ENCODE assay signal across 19 mouse cellular contexts in the genomic region with DNA sequence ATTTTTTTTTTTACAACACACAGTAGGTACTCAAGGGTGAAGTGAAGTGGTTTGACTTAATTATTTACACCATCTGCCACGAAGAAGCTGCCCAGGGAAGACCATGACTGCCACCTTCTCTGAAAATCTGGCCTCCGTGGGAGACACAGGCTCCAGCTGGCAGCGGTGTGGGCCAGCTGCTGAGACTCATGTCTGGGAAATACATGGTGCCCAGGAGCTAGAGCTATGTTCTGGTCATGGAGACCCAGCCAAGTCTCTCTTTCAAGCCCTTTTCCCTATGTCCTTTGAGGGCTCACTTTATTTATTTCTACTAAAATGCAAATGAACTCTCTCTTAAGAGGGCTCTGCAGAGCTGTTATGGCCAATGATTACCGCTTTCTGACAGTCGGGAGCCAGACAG. TPM values are rescaled to one million over a fixed set of nuclear protein-coding genes. Genes with fewer than 3 reads are reported as not detected.
DNase-seq lines count a peak whose midpoint lies in the region; ATAC-seq lines count a peak whose summit lies in the region.
"Had no signal": no experiment of that assay in that cellular context is flagged by ENCODE, and none has a peak within 500 bp of the region (broad histone marks: within the 10 kb centered on the region; RNA-seq: fewer than 3 reads in every experiment).

No protein-coding gene starts in this region.

- H3K4me2 ChIP-seq in midbrain, embryonic 13.5 days (replicated peaks), result no peak overlapping the region
- no peak overlapping the region for H3K4me2 ChIP-seq in midbrain, embryonic 14.5 days (ENCODE audit: low read length)
- H3K4me2 ChIP-seq in hindbrain, embryonic 16.5 days (ENCODE audit: low read length), result no peak overlapping the region
- no peak overlapping the region for H3K4me2 ChIP-seq in neural tube, embryonic 15.5 days
- H3K4me2 ChIP-seq: heart, embryonic 13.5 days; liver, embryonic 11.5 days had no signal

- no peak overlapping the region for H3K9ac ChIP-seq in midbrain, embryonic 13.5 days (replicated peaks)
- H3K9ac ChIP-seq in midbrain, embryonic 14.5 days (replicated peaks; ENCODE audit: low read length), result no peak overlapping the region
- H3K9ac ChIP-seq in hindbrain, embryonic 16.5 days (ENCODE audit: low read depth, low read length), result no peak overlapping the region
- H3K9ac ChIP-seq in neural tube, embryonic 15.5 days (replicated peaks), result no peak overlapping the region
- H3K9ac ChIP-seq: heart, embryonic 13.5 days had no signal

- ATAC-seq in midbrain, embryonic 13.5 days, result 0 out of 2 replicates have a peak, but pooled peaks have one; percentile 6
- no peak for ATAC-seq in midbrain, embryonic 14.5 days (ENCODE audit: low FRiP score, low TSS enrichment)
- peak; percentile 55; the same call in 1 of the 2 replicates for ATAC-seq in hindbrain, embryonic 16.5 days
- ATAC-seq in neural tube, embryonic 15.5 days (ENCODE audit: low FRiP score), result peak; percentile 64

- 59% methylated on average over 5 of the region's 5 CpGs for WGBS in midbrain, embryonic 13.5 days
- WGBS in midbrain, embryonic 14.5 days, result 55% methylated on average over 5 of the region's 5 CpGs
- 49% methylated on average over 5 of the region's 5 CpGs for WGBS in hindbrain, embryonic 16.5 days
- WGBS in neural tube, embryonic 15.5 days, result 26% methylated on average over 5 of the region's 5 CpGs

- peak overlapping the region; percentile 22 for H3K27ac ChIP-seq in midbrain, embryonic 13.5 days
- no peak overlapping the region; the same call in 1 of the 2 replicates for H3K27ac ChIP-seq in midbrain, embryonic 14.5 days (replicated peaks; ENCODE audit: low read depth, low read length)
- H3K27ac ChIP-seq in hindbrain, embryonic 16.5 days (ENCODE audit: low read depth, low read length), result peak overlapping the region; percentile 51; the same call in 1 of the 2 replicates
- H3K27ac ChIP-seq in neural tube, embryonic 15.5 days (replicated peaks), result peak overlapping the region; percentile 68
- H3K27ac ChIP-seq: gastrocnemius, adult 2 months; heart, embryonic 13.5 days; left cerebral cortex, adult 2 months had no signal

- H3K27me3 ChIP-seq in midbrain, embryonic 13.5 days, result no peaks in the 10 kb centered on the region
- H3K27me3 ChIP-seq in midbrain, embryonic 14.5 days (ENCODE audit: control insufficient read depth, insufficient read depth, low read length), result no peaks in the 10 kb centered on the region
- no peaks in the 10 kb centered on the region for H3K27me3 ChIP-seq in hindbrain, embryonic 16.5 days (replicated peaks; ENCODE audit: control insufficient read depth, insufficient read depth, low read length)
- H3K27me3 ChIP-seq in neural tube, embryonic 15.5 days (replicated peaks), result no peaks in the 10 kb centered on the region
- H3K27me3 ChIP-seq: heart, embryonic 13.5 days had no signal

- peak; percentile 27 for DNase-seq in gastrocnemius, postnatal 14 days
- no peak for DNase-seq in gastrocnemius, postnatal 4 days (ENCODE audit: low spot score in 2 of 2)
- DNase-seq in midbrain, embryonic 14.5 days, result no peak
- DNase-seq in urinary bladder, postnatal 36 days (ENCODE audit: low spot score in 2 of 2), result no peak
- DNase-seq: adrenal gland, adult 2 months; gastrocnemius, adult 2 months; heart, adult 18-20 months; kidney, adult 8-10 months; kidney, postnatal 25 days; lung, adult 18-20 months; right cerebral cortex, postnatal 4 days had no signal

- H3K4me1 ChIP-seq in midbrain, embryonic 13.5 days (replicated peaks), result peaks cover 27% of the 10 kb centered on the region
- H3K4me1 ChIP-seq in midbrain, embryonic 14.5 days (ENCODE audit: control insufficient read depth, insufficient read depth, low read length), result peaks cover 2% of the 10 kb centered on the region
- H3K4me1 ChIP-seq in hindbrain, embryonic 16.5 days (ENCODE audit: control insufficient read depth, insufficient read depth, low read depth, low read length), result peaks cover 8% of the 10 kb centered on the region
- peaks cover 22% of the 10 kb centered on the region for H3K4me1 ChIP-seq in neural tube, embryonic 15.5 days
- H3K4me1 ChIP-seq: heart, embryonic 13.5 days had no signal

- peaks cover 24% of the 10 kb centered on the region for H3K36me3 ChIP-seq in midbrain, embryonic 13.5 days
- peaks cover 14% of the 10 kb centered on the region; the same call in 1 of the 2 replicates for H3K36me3 ChIP-seq in midbrain, embryonic 14.5 days (ENCODE audit: control insufficient read depth, insufficient read depth, low read length)
- H3K36me3 ChIP-seq in hindbrain, embryonic 16.5 days (ENCODE audit: control insufficient read depth, insufficient read depth, low read length), result 0 out of 2 replicates have a peak, but pooled peaks cover 2% of the 10 kb centered on the region
- H3K36me3 ChIP-seq in neural tube, embryonic 15.5 days, result no peaks in the 10 kb centered on the region
- H3K36me3 ChIP-seq: heart, embryonic 13.5 days had no signal

- intact Hi-C loops in gastrocnemius, postnatal 14 days (cut with DNase I; ENCODE audit: low total_unique reads), result no loop called here

- H3K4me3 ChIP-seq in midbrain, embryonic 13.5 days (replicated peaks), result no peak overlapping the region
- no peak overlapping the region for H3K4me3 ChIP-seq in midbrain, embryonic 14.5 days (replicated peaks; ENCODE audit: low read depth, low read length)
- H3K4me3 ChIP-seq in hindbrain, embryonic 16.5 days (ENCODE audit: low read length), result no peak overlapping the region
- H3K4me3 ChIP-seq in neural tube, embryonic 15.5 days (replicated peaks), result no peak overlapping the region
- H3K4me3 ChIP-seq: gastrocnemius, adult 2 months; heart, embryonic 13.5 days; left cerebral cortex, adult 2 months; megakaryocyte, embryonic 14.5 days; myocyte had no signal

- no peaks in the 10 kb centered on the region for H3K9me3 ChIP-seq in midbrain, embryonic 13.5 days
- no peaks in the 10 kb centered on the region for H3K9me3 ChIP-seq in midbrain, embryonic 14.5 days (ENCODE audit: control insufficient read depth, low read length)
- H3K9me3 ChIP-seq in hindbrain, embryonic 16.5 days (ENCODE audit: control insufficient read depth, low read length), result no peaks in the 10 kb centered on the region
- no peaks in the 10 kb centered on the region for H3K9me3 ChIP-seq in neural tube, embryonic 15.5 days (replicated peaks)
- H3K9me3 ChIP-seq: heart, embryonic 13.5 days; megakaryocyte, embryonic 14.5 days had no signal

RNA-seq across cellular contexts. Expression of gene Rab6b, which starts 41.7 kb away (rescaled TPM):
- under 1 TPM; 0.78 to 0.96 TPM for total RNA-seq in gastrocnemius, postnatal 14 days (2021)
- total RNA-seq in gastrocnemius, postnatal 4 days (2021), result 1 to 10 TPM; 1.7 to 2.6 TPM
- polyA plus RNA-seq in midbrain, embryonic 13.5 days (2015; fragmentation: Nextera tagmentation; extraction: Ambion mirVana), result 58.9 and 64.2 TPM in 2 replicates
- polyA plus RNA-seq in midbrain, embryonic 14.5 days (2014; fragmentation: Nextera tagmentation; extraction: Ambion mirVana), result 64.2 and 93.4 TPM in 2 replicates
- polyA plus RNA-seq in hindbrain, embryonic 16.5 days (2015; fragmentation: Nextera tagmentation; extraction: Ambion mirVana), result 137 and 140 TPM in 2 replicates
- 105 and 117 TPM in 2 replicates for polyA plus RNA-seq in neural tube, embryonic 15.5 days (2015; fragmentation: Nextera tagmentation; extraction: Ambion mirVana)

RNA-seq across cellular contexts. Expression of gene Srprb, which starts 48.7 kb away (rescaled TPM):
- total RNA-seq in gastrocnemius, postnatal 14 days (2021), result 10 to 100 TPM; 13.8 to 16.6 TPM
- total RNA-seq in gastrocnemius, postnatal 4 days (2021), result 10 to 100 TPM; 19.8 to 22.3 TPM
- polyA plus RNA-seq in midbrain, embryonic 13.5 days (2015; fragmentation: Nextera tagmentation; extraction: Ambion mirVana), result 49.3 and 55.1 TPM in 2 replicates
- 49.0 and 55.4 TPM in 2 replicates for polyA plus RNA-seq in midbrain, embryonic 14.5 days (2014; fragmentation: Nextera tagmentation; extraction: Ambion mirVana)
- polyA plus RNA-seq in hindbrain, embryonic 16.5 days (2015; fragmentation: Nextera tagmentation; extraction: Ambion mirVana), result 63.8 and 67.7 TPM in 2 replicates
- 58.5 and 60.9 TPM in 2 replicates for polyA plus RNA-seq in neural tube, embryonic 15.5 days (2015; fragmentation: Nextera tagmentation; extraction: Ambion mirVana)
